Mouse (Mus musculus): ENCODE data around the gene Evpl.

GRCm38 (mm10) chr11:116259461-116259860, 21.6 kb upstream of the Evpl start:
- TF ChIP-seq POLR2A (IDR thresholded peaks at IDR 0.05; ENCODE audit: low read depth, low read length) (no peak), CTCF (IDR thresholded peaks at IDR 0.05; ENCODE audit: extremely low read depth, insufficient read depth, insufficient read length, insufficient replicate concordance) (no peak)
